Mouse (Mus musculus): ENCODE measurements around the gene Plekha5.

The Plekha5 gene

DNA sequence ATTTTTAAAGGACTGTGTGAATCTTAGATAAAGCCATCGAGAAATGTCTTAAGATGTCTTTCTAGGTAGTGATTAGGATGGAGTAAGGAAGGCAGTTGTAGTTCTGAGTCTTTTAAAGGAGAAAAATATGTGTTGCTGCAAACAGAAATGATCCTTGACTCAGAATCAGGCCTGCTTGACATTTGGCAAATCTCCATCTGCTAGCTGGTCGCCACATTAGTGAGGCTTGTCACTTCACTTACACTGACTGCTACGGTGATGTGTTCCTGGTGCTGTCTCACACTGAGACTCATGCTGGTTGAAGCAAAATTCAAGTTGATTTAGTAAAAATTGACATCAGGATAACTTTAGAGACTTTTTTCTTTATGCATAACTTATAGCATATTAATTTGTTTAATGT, 32.0 kb downstream of the Plekha5 start:
- peak; percentile 16 for DNase-seq (ENCODE audit: low spot score)

DNA sequence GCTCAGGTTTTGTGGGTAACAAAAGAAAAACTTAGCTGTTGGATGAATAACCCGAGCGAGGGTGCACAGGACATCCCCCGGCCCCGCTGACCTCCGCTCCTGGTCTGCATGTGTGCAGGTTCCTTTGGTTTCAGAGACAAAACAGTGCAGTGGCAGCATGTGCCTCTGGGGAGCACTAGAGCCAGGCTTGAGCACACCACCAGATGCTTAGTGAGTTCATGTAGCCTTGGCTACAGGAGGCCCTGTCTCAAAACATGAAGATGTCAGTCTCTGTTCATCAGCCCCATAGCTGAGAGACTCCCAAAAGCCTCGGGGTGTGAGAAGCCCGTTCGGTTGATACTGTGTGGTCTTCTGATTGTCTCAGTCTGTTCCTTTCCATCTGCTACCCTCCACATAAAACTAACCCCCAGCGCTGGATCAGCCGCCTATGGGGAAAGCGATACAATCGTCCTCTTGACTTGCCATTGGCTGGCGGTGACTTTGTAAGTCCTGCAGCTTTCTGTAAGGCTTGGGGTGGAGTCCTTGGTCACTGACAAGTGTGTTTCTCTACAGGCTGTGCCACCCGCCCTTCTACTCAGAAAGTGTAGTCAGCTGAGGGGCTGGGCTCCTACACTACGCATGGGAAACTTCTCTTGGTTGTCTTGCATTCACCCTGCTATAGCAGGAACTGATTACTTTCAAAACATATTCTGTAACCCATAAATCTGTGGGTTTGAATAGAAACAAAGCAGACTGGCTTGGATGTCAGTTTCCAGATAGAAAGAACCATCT, 32.7 kb downstream of the Plekha5 start:
- no peak for DNase-seq (ENCODE audit: low spot score)

DNA sequence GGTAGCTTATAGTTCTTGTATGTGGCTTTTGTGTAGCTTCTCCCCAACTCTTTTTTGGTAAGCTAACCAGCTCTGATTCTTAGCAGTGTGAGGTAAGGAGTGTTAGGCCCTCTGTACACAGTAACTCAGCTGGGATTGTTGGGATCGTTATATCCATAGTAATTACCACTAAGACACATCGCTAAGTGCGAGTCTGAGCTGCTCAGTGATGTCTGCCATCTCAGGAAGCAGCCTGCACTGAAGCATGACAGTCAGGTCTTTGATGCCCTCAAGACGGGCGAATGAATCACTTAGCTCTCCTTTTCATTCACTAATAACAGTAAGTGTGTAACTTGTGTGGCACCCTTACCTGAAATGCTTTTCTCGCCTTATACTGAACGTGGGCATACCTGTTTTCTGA, 36.5 kb downstream of the Plekha5 start:
- no peak for DNase-seq (ENCODE audit: low spot score)

DNA sequence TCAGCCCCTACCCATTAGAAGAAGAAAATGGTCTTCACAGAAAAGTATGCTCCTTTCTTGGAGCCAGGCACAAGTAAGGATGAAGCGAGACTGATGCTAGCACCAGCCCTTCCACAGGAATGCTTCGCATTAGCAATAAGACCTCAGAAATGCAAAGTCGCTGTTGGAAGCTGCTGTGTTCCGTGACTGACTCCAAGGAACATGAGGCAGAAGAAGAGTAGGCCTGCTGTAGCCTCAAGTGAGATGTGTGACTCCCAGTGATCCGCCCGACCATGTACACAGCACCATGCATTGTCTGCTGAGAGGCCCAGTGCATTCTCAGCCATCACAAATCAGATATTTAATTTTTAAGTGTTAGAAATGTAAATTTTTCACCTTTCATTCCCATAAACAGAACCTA, 41.0 kb downstream of the Plekha5 start:
- DNase-seq (ENCODE audit: low spot score), result no peak

DNA sequence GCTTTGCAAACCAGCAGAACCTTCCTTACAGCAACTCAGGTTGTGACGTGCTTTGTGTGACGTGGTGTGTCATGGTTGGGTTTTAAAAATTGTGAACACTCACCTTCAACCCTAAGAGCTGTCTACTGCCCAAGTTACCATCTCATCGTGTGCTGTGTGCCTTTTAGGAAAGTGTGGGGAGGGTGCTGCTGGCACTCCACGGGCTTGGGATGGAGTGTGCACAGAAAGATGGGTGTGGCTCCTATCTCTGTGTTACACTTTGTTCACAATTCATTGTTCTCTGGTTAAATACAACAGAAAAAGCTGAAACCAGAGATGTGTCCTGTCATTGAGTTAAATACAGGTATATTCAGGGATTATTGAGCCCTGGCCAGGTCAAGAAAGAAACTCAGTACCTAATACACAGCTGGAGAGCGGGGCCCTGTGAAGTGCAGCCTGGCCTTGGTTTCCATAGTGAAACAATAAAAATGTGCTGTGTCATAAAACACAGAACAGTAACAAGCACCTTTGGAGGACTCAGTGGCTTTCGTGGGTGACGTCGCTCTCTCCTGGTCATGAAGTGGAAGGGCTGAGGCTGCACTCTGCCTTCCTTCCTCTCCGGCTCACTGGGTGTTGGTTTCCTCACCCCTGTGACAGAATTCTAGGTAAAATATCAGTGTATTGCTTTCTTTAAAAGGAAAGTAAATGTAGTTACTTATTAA, 42.2 kb downstream of the Plekha5 start:
- peak; percentile 59 for DNase-seq (ENCODE audit: low spot score)

DNA sequence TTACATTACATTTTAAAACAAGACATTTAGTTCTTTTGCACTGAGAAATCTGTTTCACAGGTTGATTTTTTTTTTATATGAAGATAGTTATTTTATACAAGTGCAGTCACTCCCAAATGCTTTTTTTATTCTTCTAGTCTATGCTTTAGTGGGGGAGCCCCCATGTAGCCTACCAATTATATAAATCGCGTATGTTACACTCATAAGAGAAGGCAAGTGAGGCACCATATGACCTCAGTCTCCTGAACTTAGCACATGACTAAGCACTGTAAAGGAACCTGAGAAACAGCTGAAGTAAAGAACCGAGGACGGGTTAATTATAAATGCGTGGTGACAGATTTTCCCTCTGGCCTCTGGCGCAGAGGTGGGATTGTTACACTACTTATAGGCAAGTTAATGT, 43.0 kb downstream of the Plekha5 start:
- DNase-seq (ENCODE audit: low spot score), result no peak

DNA sequence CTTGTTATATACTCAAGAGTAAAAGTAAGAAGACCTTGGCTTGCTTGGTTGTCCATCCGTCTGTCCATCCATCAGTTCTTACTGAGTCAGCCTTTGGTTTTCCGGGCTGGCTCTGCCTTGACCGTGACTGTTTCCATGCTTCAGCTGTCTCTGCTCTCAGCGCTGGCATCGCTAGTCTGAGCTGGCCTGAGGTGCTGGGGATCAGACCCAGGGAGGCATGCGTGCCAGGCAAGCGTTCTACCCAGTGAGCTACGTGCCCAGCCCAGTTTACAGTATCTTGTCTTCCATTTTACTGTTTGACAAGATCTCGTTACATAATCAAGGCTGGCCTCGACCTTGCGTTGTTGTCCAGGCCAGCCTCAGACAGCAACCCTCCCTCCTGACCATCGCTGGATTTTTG, 44.0 kb downstream of the Plekha5 start:
- no peak for DNase-seq (ENCODE audit: low spot score)

DNA sequence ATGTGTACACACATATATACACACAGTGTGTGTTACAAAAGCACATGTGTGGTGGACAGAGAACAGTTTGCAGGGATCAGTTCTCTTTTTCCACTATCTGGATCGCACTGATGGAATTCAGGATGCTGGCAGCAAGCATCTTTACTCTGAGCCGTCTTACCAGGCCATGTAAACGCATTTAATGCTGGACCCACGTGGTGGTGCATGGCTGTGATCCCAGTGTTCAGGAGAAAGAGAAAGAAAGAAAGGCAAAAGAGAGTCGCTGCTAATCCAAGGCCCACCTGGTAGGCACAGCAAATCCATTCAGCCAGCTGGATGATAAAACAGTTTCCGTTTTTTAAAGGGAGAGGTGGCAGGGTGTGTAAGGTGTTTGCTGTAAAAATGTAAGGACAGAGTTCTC, 45.9 kb downstream of the Plekha5 start:
- DNase-seq (ENCODE audit: low spot score), result no peak

DNA sequence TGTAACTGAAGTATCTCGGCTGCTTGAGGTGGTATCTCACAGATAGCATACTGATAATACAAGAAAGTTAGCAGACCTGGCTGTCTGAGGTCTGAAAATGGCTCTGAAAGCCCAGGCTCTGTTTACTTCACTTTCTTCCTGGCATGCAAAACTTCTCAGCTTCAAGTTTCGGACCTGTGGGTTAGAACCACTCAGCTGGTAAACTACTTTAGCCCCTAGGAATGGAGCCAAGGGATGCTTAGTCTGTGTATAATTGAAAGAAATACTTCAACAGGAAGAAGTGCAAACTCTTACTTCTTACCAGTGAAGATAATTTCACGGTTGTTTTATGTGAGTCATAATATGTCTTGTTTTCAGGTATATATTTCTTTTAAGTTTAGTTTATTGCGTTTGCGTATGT, 47.9 kb downstream of the Plekha5 start:
- DNase-seq (ENCODE audit: low spot score), result no peak

DNA sequence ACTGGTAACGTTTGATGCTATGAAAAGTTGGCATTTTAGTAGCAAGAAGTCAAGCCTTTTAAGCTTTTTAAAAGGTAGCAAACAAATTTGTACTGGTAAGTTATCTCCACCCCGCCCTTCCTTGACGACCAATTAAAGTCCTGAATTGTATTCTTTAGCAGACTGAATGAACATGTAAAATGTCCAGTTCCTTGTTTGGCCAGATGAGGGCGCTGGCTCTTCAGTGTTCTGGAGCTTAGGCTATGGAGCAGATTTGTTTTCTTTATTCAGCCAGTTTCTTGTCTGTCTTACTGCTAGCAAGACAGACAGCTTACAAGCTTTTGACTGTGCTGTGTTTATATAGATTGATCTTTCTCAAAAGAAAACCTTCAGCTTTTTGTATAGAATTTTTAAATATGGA, 48.5 kb downstream of the Plekha5 start:
- peak; percentile 75 for DNase-seq (ENCODE audit: low spot score)

DNA sequence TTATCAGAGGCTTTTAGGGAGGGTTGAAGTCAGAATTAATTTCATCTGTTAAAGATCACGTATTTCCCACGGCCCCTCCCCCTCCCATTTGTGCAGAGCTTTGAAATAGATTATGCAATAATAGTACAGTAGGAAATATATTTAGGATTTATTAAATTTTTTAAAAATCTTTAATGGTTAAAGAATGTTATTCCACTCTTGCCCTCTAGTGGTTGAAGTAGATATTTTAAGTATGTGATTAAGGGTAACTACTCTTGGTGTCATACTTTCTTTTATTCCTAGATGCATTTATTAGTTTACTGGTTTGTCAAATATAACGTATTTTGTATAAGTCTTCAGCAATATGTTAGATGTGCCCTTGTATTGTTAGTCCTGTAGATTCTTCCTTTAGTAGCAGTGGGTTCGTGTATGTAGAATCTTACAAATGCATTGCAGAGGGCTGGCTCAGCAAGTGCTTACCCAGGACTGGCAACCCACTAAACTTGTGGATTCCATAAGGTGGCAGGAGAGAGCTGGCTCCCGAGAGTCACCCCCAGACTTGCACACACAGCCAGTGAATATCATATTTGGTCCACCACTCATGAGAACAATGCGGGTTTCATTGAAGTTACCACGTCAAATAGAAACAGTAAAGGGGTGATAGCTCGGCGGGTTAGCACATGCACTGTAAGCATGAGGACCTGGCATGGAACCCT, 51.7 kb downstream of the Plekha5 start:
- no peak for DNase-seq (ENCODE audit: low spot score)

DNA sequence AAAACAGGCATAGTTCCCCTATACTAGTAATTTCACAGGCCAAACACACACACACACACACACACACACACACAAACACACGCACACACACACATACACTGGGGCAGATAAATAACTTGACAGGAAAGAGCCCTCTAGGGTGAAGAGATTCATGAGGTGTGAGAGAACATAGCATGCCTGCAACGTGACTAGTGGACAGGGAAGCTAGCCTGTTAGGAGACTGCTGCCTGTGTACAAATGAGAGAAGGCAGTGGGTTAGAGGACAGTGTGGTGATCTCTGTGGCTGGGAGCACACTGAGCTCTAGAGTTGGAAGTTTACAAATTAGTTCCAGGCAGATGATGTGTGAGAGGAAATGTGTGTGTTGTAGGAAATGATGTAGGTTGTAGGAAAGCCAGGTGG, 53.1 kb downstream of the Plekha5 start:
- DNase-seq (ENCODE audit: low spot score), result peak; percentile 19

DNA sequence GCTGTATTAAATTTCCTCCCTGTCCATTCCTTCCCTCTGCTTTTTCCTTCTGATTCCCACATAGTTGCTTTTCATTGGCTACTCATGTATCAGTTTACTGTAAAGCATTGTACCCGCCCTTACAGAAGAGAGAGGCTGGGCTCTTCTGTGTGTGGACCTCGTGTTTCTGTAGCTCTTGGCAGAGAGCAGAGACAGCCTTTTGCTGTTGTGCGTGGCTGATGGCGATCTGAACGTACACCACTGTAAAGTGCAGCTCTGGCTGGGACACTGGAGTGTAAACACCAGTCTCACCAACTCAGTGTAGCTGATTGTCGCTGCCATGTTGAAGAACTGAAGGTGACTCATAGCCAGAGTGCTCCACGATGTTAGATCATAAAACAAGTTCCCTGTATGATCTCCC, 54.2 kb downstream of the Plekha5 start:
- DNase-seq (ENCODE audit: low spot score), result no peak

DNA sequence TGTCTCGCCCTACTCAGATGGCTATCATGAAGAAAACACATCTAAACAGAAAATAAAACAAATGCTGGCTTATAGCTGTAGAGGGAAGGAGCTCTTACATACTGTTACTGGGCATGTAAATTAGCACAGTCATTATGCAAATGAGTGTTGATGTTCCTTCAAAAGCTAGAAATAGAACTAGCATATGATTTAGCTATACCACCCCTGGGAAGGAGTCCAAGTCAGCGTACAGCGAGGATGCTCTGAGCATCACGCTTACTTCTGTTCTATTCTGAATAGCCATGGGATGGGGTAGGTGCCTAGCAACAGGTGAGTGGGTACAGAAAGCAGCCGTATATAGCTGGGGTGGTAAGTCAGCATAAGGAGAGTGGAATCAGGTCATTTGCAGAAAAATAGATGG, 55.1 kb downstream of the Plekha5 start:
- no peak for DNase-seq (ENCODE audit: low spot score)

DNA sequence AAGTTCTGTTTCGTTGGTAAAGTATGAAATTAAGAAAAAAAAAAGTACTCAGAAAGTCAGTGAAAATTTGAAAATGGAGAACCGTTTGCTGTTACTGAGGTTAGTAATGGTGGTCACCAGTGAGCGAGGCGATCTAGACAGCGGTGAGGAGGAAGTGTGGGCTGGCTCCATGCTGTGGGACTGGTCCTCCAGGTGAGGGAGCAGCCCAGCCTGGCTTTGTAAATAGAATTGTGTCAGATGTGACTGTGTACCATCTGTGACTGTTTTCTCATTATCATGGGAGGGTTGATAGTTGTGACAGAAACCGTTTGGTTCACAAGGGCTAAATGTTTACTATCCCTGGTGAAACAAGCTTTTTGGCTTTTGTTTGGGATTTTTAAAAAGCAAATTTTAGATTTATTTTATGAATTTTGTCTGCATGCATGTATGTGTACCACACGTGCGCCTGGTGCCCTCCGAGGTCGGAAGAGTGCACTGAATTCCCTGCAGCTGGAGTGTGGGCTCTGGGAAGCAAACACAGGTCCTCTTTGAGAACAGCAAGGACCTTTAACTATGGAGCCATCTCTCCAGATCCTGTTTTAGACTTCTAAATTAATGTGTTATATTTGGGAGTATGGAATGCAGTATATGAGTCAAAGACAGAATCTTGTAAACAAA, 56.7 kb downstream of the Plekha5 start:
- no peak for DNase-seq (ENCODE audit: low spot score)

DNA sequence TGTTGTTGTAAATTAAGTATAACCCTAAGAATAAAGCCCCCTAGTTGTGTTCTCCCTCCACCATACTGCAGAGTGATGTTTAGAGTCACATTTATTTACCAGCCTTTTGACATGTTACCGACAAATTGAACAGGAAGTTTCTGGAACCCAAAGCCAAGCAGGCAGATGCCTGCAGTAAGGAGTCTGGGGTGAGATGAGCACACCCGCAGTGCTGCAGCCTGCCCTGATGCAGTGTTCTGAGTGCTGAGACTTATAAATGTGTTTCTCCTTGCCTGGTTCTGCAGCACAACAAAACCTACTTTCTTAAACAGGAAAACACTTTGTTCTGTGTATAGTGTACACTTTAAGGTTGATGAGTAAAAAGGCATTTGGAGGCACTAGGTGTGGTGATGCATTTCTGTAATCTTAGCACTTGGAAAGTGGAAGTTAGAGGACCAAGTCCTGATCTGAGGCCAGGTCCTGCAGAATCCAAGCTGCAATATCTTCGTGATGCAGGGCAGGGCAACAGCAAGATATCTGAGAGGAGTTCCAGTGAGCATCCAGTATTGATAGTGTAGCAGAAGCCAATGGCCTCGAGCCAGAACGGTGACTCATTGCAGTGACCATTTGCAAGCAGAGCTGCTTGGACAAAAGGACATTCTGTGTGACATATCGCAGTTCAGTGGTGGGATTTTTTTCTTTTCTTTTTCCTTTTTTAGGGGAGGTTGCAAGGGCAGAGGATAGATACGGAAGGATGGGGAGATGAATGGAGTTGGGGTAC, 58.0 kb downstream of the Plekha5 start:
- peak; percentile 49 for DNase-seq (ENCODE audit: low spot score)

DNA sequence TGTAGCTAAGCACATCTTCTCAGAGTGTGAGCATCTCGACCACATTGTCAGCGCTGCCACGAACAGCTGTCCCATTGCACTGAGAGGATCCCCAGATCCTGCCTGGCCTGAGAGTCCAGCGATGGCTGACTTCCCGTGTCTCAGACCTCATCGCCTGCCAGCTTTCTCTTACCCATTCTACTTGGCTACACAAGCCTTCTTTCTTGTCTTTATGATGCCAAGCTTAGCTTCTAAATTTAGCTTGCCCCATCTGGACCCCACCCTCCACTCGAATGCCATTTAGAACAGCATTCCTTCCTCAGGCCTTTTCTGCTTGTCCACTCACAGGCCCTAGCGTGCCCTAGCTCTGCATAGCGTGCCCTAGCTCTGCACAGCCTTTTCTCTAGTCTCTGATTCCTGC, 60.3 kb downstream of the Plekha5 start:
- peak; percentile 61 for DNase-seq (ENCODE audit: low spot score)

DNA sequence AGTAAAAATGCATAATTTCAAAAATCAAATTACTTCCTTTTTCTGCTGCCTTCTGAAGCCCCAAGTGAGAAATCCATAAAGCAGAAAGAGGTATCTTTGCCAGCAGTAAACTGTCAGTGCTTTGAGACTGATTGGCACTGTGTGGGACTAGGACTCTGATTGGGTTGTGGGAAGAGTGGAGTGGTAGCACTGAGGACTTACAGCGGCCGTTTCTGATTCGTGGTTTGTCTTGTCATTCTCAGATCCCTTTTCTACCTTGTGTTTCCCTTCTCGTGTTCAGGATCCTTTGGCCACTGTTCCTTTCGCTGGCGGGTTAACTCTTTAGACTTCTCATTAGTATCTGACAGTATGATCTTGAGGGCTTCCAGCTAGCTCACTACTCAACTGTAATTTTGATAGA, 61.8 kb downstream of the Plekha5 start:
- DNase-seq (ENCODE audit: low spot score), result no peak

DNA sequence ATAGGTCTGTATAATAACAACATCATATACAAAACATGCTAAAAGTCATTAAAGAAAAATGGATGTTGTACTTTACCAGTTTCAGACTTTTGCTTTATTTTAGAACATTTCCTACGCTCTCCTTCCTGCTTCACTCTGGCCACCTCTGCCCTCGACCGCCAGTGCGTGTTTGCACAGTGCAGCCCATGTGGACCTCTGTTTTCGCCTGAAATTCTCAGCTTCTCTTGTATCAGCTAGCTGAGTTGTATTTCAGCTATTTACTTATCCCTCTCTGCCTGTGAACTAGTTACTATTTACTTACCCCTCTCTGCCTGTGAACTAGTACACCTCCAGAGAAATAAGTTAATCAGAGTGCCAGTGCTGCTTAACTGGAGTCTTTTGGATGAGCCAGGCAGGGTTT, 62.8 kb downstream of the Plekha5 start:
- no peak for DNase-seq (ENCODE audit: low spot score)

DNA sequence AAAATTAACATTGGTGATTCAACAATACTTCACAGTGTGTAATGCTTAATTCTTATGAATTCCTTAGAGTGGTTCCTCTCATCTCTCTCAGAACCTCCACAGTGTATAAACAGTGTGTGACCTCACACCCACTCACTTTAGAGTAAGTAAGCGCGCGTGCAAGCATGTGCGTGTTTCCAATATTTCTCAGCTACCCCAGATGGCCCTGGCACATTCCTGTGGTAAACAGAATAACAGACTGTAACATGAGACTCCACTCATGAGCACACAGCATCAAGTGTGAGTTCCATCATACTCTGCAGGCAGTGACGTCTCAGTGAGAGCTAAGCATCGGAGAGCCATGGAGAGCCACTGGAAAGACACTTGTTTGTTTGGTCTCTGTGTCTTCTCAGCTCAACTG, 63.6 kb downstream of the Plekha5 start:
- no peak for DNase-seq (ENCODE audit: low spot score)

DNA sequence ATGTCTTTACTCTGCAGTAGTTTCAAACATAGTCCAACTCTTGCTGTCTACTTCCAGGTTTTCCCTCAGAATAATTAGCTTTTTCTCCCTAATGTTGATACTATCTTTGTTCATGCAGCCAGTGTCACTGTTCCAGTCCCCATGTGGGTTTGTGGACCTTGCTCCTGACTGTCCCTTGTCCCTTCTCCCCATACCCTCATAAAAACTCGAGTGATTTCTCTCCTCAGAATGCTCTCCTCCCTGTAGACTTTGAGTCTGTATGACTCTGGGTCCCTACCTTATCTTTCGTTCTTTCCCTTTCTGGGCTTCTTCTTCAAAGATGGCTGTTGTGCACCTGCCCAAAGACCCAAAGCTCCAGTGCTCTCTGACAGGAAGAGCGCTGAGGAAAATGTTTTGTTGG, 64.8 kb downstream of the Plekha5 start:
- DNase-seq (ENCODE audit: low spot score), result no peak

DNA sequence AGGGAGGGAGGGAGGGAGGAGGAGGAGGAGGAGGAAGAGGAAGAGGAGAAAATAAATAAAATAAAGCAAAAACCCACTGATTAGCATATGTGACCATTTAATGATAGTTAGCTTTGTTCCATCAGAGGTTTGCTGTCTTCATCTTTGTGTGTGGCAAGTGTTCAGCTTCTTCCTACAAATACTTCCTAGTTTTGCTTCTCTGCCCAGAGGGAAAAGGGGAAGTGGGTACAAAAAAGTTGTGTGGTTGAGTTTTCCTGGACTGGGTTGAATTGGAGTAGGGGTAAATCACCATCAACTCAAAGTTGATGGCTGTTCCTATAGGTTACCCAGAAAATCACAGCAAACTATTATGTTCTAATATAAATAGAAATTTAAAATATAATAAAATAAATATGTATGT, 65.7 kb downstream of the Plekha5 start:
- DNase-seq (ENCODE audit: low spot score), result no peak
